Mouse (Mus musculus) layer of hippocampus, adult 9-10 months (tissue): ENCODE results near the gene Zbtb43.

Source experiments
- DNase-seq: peaks from one replicate; pipeline ENCODE4 v3.0.0; 2022; ENCODE audit warnings: low spot score

Zbtb43 gene

DNA sequence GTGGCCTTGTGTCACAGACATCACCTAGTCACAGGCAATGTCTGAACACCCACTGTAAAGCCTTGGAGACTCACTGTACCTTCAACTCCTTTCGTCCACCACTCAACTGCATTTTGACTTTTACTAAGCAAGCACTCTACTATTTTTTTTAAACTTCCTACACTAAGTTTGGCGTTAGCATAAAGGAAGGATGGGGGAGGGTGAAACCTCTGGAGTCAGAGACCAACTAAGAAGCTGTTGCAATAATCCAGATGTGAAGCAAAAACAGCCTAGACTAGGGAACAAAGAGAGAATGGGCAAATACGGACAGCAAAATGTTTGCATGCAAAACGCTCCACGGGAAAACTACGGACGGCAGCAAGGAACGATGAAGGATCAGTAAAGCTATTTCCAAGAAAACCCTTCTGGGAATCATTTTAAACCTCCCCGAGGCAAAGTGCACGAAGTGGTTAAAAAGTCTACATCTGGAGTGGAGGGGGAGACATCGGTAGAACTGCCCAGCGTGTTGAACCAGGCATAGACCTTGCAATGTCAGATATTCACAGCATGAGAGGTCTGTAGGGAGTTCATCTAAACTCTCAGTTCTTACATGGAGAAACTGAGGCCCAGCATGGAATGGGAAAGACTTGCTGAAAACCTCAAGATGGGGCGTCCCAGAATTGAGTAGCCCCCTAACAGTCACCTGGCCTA, 38.1 kb downstream of the Zbtb43 start:
- no peak for DNase-seq

DNA sequence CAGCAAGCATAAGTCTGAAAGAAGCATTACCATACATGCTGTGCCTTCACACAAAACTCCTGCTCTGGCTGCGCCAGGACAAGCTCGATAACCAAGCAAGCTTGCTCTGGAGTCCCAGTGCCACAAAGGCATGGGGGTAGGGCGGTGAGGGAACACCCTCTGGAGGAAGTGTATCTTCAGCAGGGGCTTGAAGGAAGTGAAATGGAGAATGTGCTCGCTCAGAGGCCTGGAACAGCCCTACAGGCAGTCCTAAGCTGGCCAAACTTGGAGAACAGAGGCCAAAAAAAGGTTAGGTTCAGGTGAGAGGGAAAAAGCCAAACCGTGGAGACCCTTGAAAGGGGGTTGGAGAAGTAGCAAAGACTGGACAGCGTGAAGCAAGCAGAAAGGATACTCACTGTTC, 39.0 kb downstream of the Zbtb43 start:
- no peak for DNase-seq

DNA sequence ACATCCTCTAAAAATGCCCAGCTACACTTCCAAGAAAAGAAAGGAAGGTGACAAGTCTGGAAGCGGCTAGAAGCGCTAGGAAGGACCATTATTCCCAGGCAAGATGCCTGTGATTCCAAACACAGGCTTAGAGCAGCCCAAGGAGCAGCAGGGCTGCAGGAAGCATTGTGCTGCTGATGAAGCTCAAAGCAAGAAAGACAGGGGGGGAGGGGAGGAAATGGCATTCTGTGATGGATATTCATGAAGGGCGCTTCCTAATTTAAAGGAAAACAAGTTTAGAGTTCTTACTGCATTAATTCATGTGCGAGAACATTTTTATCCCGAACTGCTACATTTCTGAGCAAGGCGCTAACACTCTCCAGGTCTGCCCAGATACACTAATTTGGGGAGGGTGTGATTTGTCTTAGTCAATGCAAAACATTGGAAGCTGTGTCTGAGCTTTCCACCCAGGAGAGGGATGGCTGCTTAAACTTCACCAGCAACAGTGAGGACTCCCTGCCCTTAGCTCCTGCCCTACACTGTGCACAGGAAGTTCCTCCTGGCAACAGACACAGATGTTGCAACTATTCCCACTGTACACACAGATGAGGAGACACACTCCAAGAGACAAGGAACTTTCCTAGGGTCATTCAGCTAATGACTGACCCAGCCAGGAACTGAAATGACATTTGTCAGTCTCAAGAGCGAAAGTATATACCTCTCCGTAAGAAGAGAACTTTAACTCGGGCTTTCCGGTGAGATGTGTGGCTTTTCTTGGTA, 41.5 kb downstream of the Zbtb43 start:
- DNase-seq, result no peak

DNA sequence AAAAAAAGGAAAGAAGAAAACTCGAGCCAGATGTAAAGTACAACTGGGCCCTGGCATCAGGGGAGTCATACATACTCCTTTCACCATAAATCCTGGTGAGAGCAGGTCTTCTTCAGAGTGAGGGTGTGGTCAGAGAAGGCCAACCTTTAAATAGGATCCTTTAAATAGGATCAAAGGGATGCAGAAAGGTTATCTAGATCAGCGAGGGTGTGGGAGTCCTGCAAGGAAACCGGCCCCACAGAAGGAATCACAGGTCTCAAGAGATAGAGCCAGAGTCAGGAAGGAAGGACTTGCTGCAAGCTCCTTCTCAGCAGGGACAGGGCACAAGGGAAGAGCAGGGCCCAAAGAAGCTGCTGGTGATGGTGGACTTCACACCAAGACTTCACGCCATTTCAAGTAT, 50.9 kb downstream of the Zbtb43 start:
- DNase-seq, result no peak

DNA sequence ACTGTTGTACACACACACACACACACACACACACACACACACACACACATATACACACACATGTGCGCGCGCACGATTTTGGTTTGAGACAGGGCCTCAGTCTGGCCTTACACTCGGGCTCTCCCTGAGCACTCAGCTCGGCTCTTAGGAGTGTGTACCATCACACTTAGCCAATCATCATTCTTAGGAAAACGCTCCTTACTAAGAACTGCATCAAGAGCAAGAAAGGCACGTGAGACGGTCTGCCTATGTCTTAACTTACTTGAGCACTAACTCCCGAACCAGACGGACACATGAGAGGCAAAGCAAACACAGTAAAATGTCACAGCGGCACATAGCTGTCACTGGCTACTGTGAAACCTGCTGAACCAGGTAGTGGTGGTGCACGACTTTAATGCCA, 54.3 kb downstream of the Zbtb43 start:
- DNase-seq, result no peak

DNA sequence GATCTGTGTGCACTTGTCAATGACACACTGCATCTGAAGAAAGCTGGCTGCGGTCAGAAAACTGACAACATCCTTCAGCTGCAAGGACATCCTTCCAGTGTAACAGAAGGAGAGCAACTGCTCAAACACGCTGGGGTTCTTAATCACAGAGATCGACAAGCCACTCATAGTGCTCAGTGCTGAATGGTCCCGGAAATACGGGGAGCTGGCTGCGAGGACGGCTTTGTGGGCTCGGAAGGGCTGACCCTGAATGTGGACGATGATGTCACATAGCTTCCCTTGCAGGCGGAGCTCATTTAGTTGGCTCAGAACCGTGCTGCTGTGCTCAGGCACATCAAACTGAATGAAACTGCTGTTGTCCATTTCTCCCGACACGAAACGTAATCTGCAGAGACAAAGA, 56.2 kb downstream of the Zbtb43 start:
- no peak for DNase-seq

DNA sequence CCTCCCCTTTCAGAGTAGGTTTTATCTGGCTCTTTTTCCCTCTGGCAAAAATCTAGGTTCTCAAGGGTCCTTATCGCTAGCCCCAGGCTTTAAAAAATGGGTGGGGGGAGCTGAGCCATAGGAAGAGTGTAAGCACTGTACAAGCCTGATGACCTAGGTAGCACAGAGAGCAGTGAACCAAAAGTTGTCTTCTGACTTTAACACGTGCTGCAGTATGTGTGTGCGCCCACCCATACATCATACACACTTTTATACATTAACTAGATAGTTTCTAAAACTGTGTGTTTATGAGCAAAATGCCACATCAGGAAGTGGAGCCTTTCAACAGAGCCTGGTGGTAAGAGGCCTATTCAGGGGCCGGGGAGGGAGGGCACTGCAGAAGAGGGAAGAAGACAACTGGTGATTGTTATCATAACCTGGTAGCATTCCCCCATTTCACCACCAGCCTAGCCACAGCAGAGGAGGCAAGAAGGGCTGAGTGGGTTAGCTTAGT, 64.8 kb downstream of the Zbtb43 start:
- DNase-seq, result no peak

DNA sequence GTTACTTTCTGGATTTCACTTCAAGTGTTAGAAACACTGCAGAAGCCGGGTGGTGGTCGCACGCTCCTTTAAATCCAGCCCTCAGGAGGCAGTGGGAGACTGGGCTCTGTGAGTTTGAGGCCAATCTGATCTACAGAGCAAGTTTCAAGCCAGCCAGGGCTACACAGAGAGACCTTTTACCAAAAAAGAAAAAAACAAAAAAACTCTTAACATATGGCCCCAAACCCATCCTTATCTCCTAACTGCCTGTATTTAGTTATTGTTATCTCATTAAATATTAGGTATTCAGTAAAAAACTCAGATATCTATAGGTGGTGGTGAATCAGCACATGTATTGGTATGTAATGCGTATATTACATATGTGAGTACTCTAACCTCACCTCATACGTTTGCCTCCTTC, 65.7 kb downstream of the Zbtb43 start:
- DNase-seq, result no peak

DNA sequence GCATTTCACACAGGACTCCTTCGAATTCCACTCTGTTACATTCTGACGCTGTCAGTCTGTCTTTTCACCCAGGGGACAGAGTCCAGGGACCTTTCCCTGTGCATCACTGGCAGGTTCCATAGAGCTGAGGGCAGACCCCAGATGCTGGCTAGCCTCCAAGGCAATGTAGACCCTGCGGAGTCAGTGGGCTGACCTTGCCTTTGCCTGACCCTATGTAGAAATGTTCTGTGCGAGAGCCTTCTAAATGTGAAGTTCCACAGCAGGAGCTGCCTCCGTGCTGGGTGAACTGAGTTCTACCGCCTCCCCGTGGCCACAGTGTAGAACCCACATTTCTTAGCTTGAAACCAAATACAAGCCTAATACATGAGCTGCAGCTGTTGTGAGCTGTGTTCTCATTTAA, 66.1 kb downstream of the Zbtb43 start:
- DNase-seq, result peak; percentile 24

DNA sequence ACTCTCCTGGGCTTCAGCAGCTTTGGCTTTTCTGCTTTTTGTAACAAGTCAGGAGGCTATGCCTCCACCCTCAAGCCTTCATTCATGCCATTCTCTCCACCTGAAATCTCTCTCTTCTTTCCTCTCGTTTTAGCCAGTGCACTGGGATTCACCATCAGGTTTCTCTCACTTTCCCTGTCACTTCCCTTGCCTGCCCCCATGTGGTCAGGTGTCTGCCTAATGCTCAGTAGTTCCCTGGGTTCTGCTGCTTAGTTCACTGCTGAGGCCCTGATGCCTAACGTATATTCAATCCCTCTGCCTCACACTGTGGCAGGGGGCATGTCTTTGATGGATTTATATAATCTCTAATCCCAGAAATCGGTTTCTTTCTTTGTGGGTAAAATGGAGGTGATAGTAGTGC, 67.1 kb downstream of the Zbtb43 start:
- no peak for DNase-seq

DNA sequence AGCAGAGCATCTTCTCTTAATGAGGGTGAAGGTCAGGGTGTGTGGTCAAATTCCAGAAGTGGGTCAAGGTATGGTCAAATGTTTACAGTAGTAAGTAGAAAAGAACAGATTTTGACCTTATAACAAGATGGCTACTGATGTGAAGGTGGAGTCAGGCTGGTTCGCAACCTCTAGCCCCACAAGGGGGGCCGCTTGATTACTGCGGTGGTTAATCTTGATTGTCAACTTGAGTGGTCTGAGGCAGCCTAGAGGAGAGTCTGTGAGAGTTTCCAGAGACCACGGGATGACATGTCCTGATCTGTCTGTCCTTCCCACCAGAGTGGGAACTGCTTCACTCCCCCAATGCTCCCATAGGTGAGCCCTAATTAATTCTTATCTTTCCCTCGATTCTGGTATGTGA, 67.8 kb downstream of the Zbtb43 start:
- no peak for DNase-seq
